Comparison of ENCODE assay signal across 8 mouse cellular contexts in genomic region chr2:28533901-28534435, GRCm38 (mm10). TPM values are rescaled to one million over a fixed set of nuclear protein-coding genes. Genes with fewer than 3 reads are reported as not detected.
DNase-seq lines count a peak whose midpoint lies in the region; ATAC-seq and TF ChIP-seq lines count a peak whose summit lies in the region.

No protein-coding gene starts in this region.

- 0 out of 2 replicates have a peak, but pooled peaks have one; percentile 0 for ATAC-seq in kidney, embryonic 16.5 days (ENCODE audit: low FRiP score, low TSS enrichment)
- ATAC-seq in embryonic facial prominence, embryonic 14.5 days (ENCODE audit: low read depth): no peak
- peak; percentile 3; the same call in 1 of the 2 replicates for ATAC-seq in intestine, embryonic 14.5 days (replicated peaks; ENCODE audit: low FRiP score, low TSS enrichment, low read depth)

- peak overlapping the region; percentile 71 for H3K4me2 ChIP-seq in kidney, embryonic 16.5 days (replicated peaks; ENCODE audit: low read depth, low read length)
- H3K4me2 ChIP-seq in embryonic facial prominence, embryonic 14.5 days (ENCODE audit: low read depth, low read length): peak overlapping the region; percentile 67
- peak overlapping the region; percentile 70 for H3K4me2 ChIP-seq in intestine, embryonic 14.5 days (ENCODE audit: low read length)
- peak overlapping the region; percentile 98 for H3K4me2 ChIP-seq in myocyte (ENCODE audit: low read depth)

- no peaks in the 10 kb centered on the region for H3K27me3 ChIP-seq in kidney, embryonic 16.5 days (ENCODE audit: insufficient read depth, low read length)
- H3K27me3 ChIP-seq in embryonic facial prominence, embryonic 14.5 days (replicated peaks; ENCODE audit: control insufficient read depth, insufficient read depth, low read length): no peaks in the 10 kb centered on the region
- H3K27me3 ChIP-seq in intestine, embryonic 14.5 days (replicated peaks; ENCODE audit: control insufficient read depth, insufficient read depth, low read length): no peaks in the 10 kb centered on the region
- no peaks in the 10 kb centered on the region for H3K27me3 ChIP-seq in myocyte (ENCODE audit: control insufficient read depth, insufficient read depth, insufficient read length)

- H3K9me3 ChIP-seq in kidney, embryonic 16.5 days (ENCODE audit: low read length): no peaks in the 10 kb centered on the region
- no peaks in the 10 kb centered on the region for H3K9me3 ChIP-seq in embryonic facial prominence, embryonic 14.5 days (ENCODE audit: control insufficient read depth, low read length)
- H3K9me3 ChIP-seq in intestine, embryonic 14.5 days (ENCODE audit: control insufficient read depth, low read length): no peaks in the 10 kb centered on the region

- no peaks in the 10 kb centered on the region for H3K36me3 ChIP-seq in kidney, embryonic 16.5 days (ENCODE audit: insufficient read depth, low read length)
- H3K36me3 ChIP-seq in embryonic facial prominence, embryonic 14.5 days (ENCODE audit: control insufficient read depth, insufficient read depth, low read length): no peaks in the 10 kb centered on the region
- H3K36me3 ChIP-seq in intestine, embryonic 14.5 days (ENCODE audit: control insufficient read depth, insufficient read depth, low read length): no peaks in the 10 kb centered on the region
- H3K36me3 ChIP-seq in myocyte (ENCODE audit: control insufficient read depth, insufficient read depth): no peaks in the 10 kb centered on the region

- H3K4me3 ChIP-seq in kidney, embryonic 16.5 days (ENCODE audit: low read length): peak overlapping the region; percentile 58
- H3K4me3 ChIP-seq in embryonic facial prominence, embryonic 14.5 days (ENCODE audit: low read depth, low read length): peak overlapping the region; percentile 75
- H3K4me3 ChIP-seq in intestine, embryonic 14.5 days (ENCODE audit: low read depth, low read length): peak overlapping the region; percentile 62
- peak overlapping the region; percentile 31 for H3K4me3 ChIP-seq in myocyte

- peak overlapping the region; percentile 74 for H3K9ac ChIP-seq in kidney, embryonic 16.5 days (replicated peaks; ENCODE audit: low read length)
- H3K9ac ChIP-seq in embryonic facial prominence, embryonic 14.5 days (ENCODE audit: low read depth, low read length): peak overlapping the region; percentile 83
- H3K9ac ChIP-seq in intestine, embryonic 14.5 days (ENCODE audit: low read length): peak overlapping the region; percentile 64

- TF ChIP-seq POLR2A in myocyte (IDR thresholded peaks at IDR 0.05; ENCODE audit: insufficient read length, low read depth): no peak

- no peak for DNase-seq in kidney, adult 8-10 months
- DNase-seq in embryonic facial prominence, embryonic 14.5 days (ENCODE audit: low spot score): no peak
- DNase-seq in intestine, embryonic 14.5 days (ENCODE audit: low spot score): peak; percentile 67
- no peak for DNase-seq in urinary bladder, adult 18-20 months (ENCODE audit: low spot score in 2 of 2)
- no peak for DNase-seq in layer of hippocampus, adult 9-11 months
- DNase-seq in layer of hippocampus, postnatal 25 days (ENCODE audit: extremely low spot score in 1 of 2, low spot score in 1 of 2): no peak

- H3K27ac ChIP-seq in kidney, embryonic 16.5 days (ENCODE audit: low read length): peak overlapping the region; percentile 78
- peak overlapping the region; percentile 95 for H3K27ac ChIP-seq in embryonic facial prominence, embryonic 14.5 days (replicated peaks; ENCODE audit: low read depth, low read length)
- H3K27ac ChIP-seq in intestine, embryonic 14.5 days (ENCODE audit: low read depth): peak overlapping the region; percentile 81

- H3K4me1 ChIP-seq in kidney, embryonic 16.5 days (ENCODE audit: insufficient read depth, low read length): peaks cover 45% of the 10 kb centered on the region
- peaks cover 71% of the 10 kb centered on the region for H3K4me1 ChIP-seq in embryonic facial prominence, embryonic 14.5 days (ENCODE audit: control insufficient read depth, insufficient read depth, low read length)
- peaks cover 62% of the 10 kb centered on the region for H3K4me1 ChIP-seq in intestine, embryonic 14.5 days (replicated peaks; ENCODE audit: control insufficient read depth, insufficient read depth, low read length)

- WGBS in kidney, embryonic 16.5 days: 61% methylated on average over 7 of the region's 7 CpGs
- 39% methylated on average over 7 of the region's 7 CpGs for WGBS in embryonic facial prominence, embryonic 14.5 days
- WGBS in intestine, embryonic 14.5 days: 65% methylated on average over 7 of the region's 7 CpGs

- peak overlapping the region; percentile 9 for H3ac ChIP-seq in myocyte (ENCODE audit: control insufficient read depth, insufficient read length)

- H3K79me2 ChIP-seq in myocyte (ENCODE audit: control insufficient read depth, insufficient read depth): no peaks in the 10 kb centered on the region

TF ChIP-seq in myocyte, 11 proteins besides CTCF, POLR2A, EP300 and RAD21:
- no peak for TF ChIP-seq CEBPB (IDR thresholded peaks at IDR 0.05; ENCODE audit: insufficient read depth, poor library complexity, severe bottlenecking)
- TF ChIP-seq USF1 (IDR thresholded peaks at IDR 0.05; ENCODE audit: low read depth): no peak
- TF ChIP-seq MYOG (IDR thresholded peaks at IDR 0.05; ENCODE audit: control insufficient read depth in 1 of 3, insufficient read depth in 1 of 3, insufficient read length in 2 of 3, low read depth in 2 of 3): no peak
- TF ChIP-seq E2F4 (IDR thresholded peaks at IDR 0.05; ENCODE audit: insufficient read depth): no peak
- no peak for TF ChIP-seq MAX (IDR thresholded peaks at IDR 0.05; ENCODE audit: low read depth)
- no peak for TF ChIP-seq POLR2AphosphoS2 (IDR thresholded peaks at IDR 0.05; ENCODE audit: insufficient read length, low read depth)

RNA-seq across cellular contexts. Expression of gene Ralgds, which starts 21.0 kb away (rescaled TPM):
- polyA plus RNA-seq in kidney, embryonic 16.5 days (2015; fragmentation: Nextera tagmentation; extraction: Ambion mirVana): 24.7 and 28.7 TPM in 2 replicates
- polyA plus RNA-seq in embryonic facial prominence, embryonic 14.5 days (2014; fragmentation: Nextera tagmentation; extraction: Ambion mirVana): 59.3 and 67.5 TPM in 2 replicates
- polyA plus RNA-seq in intestine, embryonic 14.5 days (2014; fragmentation: Nextera tagmentation; extraction: Ambion mirVana): 38.7 and 40.6 TPM in 2 replicates
- 24.2 TPM for polyA plus RNA-seq in myocyte (2012; fragmentation: generic; extraction: Trizol)
- 100 to 1,000 TPM; 115 to 132 TPM for total RNA-seq in layer of hippocampus, postnatal 25 days (2021)

RNA-seq across cellular contexts. Expression of gene Gm10134, which starts 28.1 kb away (rescaled TPM):
- 8.3 and 9.8 TPM in 2 replicates for polyA plus RNA-seq in kidney, embryonic 16.5 days (2015; fragmentation: Nextera tagmentation; extraction: Ambion mirVana)
- polyA plus RNA-seq in embryonic facial prominence, embryonic 14.5 days (2014; fragmentation: Nextera tagmentation; extraction: Ambion mirVana): 2.7 TPM in 1 of 2 replicates, not detected in the other
- 6.4 and 15.5 TPM in 2 replicates for polyA plus RNA-seq in intestine, embryonic 14.5 days (2014; fragmentation: Nextera tagmentation; extraction: Ambion mirVana)
- polyA plus RNA-seq in myocyte (2012; fragmentation: generic; extraction: Trizol): not detected
- total RNA-seq in layer of hippocampus, postnatal 25 days (2021): 1 to 10 TPM in 1 of 2 experiments, not detected in 1; 2.0 TPM

RNA-seq across cellular contexts. Expression of gene Cel, which starts 29.2 kb away (rescaled TPM):
- not detected in 2 replicates for polyA plus RNA-seq in kidney, embryonic 16.5 days (2015; fragmentation: Nextera tagmentation; extraction: Ambion mirVana)
- polyA plus RNA-seq in embryonic facial prominence, embryonic 14.5 days (2014; fragmentation: Nextera tagmentation; extraction: Ambion mirVana): not detected in 2 replicates
- 67.3 TPM in 1 of 2 replicates, not detected in the other for polyA plus RNA-seq in intestine, embryonic 14.5 days (2014; fragmentation: Nextera tagmentation; extraction: Ambion mirVana)
- not detected for polyA plus RNA-seq in myocyte (2012; fragmentation: generic; extraction: Trizol)
- not detected for total RNA-seq in layer of hippocampus, postnatal 25 days (2021)

RNA-seq across cellular contexts. Expression of gene Gbgt1, which starts 37.3 kb away (rescaled TPM):
- polyA plus RNA-seq in kidney, embryonic 16.5 days (2015; fragmentation: Nextera tagmentation; extraction: Ambion mirVana): 5.5 and 6.3 TPM in 2 replicates
- 1.3 and 1.7 TPM in 2 replicates for polyA plus RNA-seq in embryonic facial prominence, embryonic 14.5 days (2014; fragmentation: Nextera tagmentation; extraction: Ambion mirVana)
- 4.7 and 5.2 TPM in 2 replicates for polyA plus RNA-seq in intestine, embryonic 14.5 days (2014; fragmentation: Nextera tagmentation; extraction: Ambion mirVana)
- polyA plus RNA-seq in myocyte (2012; fragmentation: generic; extraction: Trizol): not detected
- 1 to 10 TPM; 1.5 to 2.1 TPM for total RNA-seq in layer of hippocampus, postnatal 25 days (2021)

RNA-seq across cellular contexts. Expression of gene Gtf3c5, which starts 49.6 kb away (rescaled TPM):
- 48.5 and 49.7 TPM in 2 replicates for polyA plus RNA-seq in kidney, embryonic 16.5 days (2015; fragmentation: Nextera tagmentation; extraction: Ambion mirVana)
- 23.7 and 27.9 TPM in 2 replicates for polyA plus RNA-seq in embryonic facial prominence, embryonic 14.5 days (2014; fragmentation: Nextera tagmentation; extraction: Ambion mirVana)
- 30.4 and 30.5 TPM in 2 replicates for polyA plus RNA-seq in intestine, embryonic 14.5 days (2014; fragmentation: Nextera tagmentation; extraction: Ambion mirVana)
- 24.4 TPM for polyA plus RNA-seq in myocyte (2012; fragmentation: generic; extraction: Trizol)
- 10 to 100 TPM; 18.9 to 19.5 TPM for total RNA-seq in layer of hippocampus, postnatal 25 days (2021)
